Comparison of ENCODE assay signal across 8 mouse cellular contexts in the genomic region with DNA sequence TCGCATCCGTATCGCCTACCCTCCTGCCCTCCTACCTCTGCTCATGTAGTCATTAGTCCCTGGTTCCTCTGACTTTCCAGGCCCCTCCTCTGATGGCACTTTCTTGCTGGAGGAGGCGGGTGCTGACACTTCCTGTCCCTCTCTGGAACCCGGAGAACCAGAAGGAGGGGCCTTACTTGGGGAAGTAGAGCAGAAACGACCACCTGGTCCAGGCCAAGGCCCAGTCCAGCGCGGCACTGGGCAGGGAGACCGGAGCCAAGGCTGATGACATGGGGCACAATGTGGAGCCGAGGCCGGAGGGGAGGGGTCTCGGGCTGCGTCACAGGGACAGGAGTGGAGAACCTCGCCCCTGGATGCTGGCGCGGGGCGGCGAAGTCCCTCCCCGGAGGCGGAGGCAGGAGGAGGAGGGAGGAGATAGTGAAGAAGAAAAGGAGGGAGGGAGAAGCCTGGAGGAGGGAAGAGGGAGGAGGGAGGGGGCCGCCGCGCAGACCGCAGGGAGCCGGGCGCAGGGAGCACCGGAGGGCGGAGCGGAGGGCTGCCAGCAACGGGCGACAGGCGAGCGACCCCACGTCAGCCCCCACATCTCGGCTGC. TPM values are rescaled to one million over a fixed set of nuclear protein-coding genes. Genes with fewer than 3 reads are reported as not detected.
A peak's percentile ranks its signal among the peaks of the same experiment; 100 is the strongest.
DNase-seq lines count a peak whose midpoint lies in the region; TF ChIP-seq lines count a peak whose summit lies in the region.

A gene (plus strand): TSS at position 451 of the 592 bp plus-strand sequence.

- H3K27me3 ChIP-seq in megakaryocyte, embryonic 14.5 days (replicated peaks) = no peaks in the 10 kb centered on the region

- intact Hi-C loops in gastrocnemius, adult 2 months (cut with DNase I) = no loop called here

- TF ChIP-seq CTCF in gastrocnemius, adult 2 months (IDR thresholded peaks at IDR 0.05) = no peak

- peaks cover 83% of the 10 kb centered on the region for H3K36me3 ChIP-seq in megakaryocyte, embryonic 14.5 days (replicated peaks; ENCODE audit: low read length)

- peak; percentile 67 for DNase-seq in WW6 (ENCODE audit: low read depth, low spot score)
- peak; percentile 82 to 92 for DNase-seq in cerebellum, postnatal 4 days (ENCODE audit: low spot score in 2 of 2)
- DNase-seq in gastrocnemius, adult 2 months = peak; percentile 93
- peak; percentile 60 for DNase-seq in hindlimb bud, embryonic 11.5 days (ENCODE audit: extremely low spot score, low read depth, low spot score)
- DNase-seq in left cerebral cortex, adult 8-10 months (ENCODE audit: low spot score in 2 of 2) = peak; percentile 78 to 92
- peak; percentile 96 for DNase-seq in right cerebral cortex, postnatal 10 days (ENCODE audit: low spot score in 2 of 2)
- peak; percentile 77 for DNase-seq in urinary bladder, postnatal 25 days (ENCODE audit: low spot score)

- no peaks in the 10 kb centered on the region for H3K9me3 ChIP-seq in megakaryocyte, embryonic 14.5 days

- H3K27ac ChIP-seq in gastrocnemius, adult 2 months = peak within 1 kb of the TSS; percentile 92

- H3K4me1 ChIP-seq in megakaryocyte, embryonic 14.5 days = peaks cover 66% of the 10 kb centered on the region

- peak within 1 kb of the TSS; percentile 90 for H3K4me3 ChIP-seq in gastrocnemius, adult 2 months
- peak within 1 kb of the TSS; percentile 97 for H3K4me3 ChIP-seq in megakaryocyte, embryonic 14.5 days (replicated peaks)

RNA-seq across cellular contexts. Expression of the gene that starts here (rescaled TPM):
- total RNA-seq in gastrocnemius, adult 2 months (2021) = under 1 TPM; 0.41 to 0.67 TPM
- 10 to 100 TPM; 43.9 to 53.3 (median 48.9) TPM for total RNA-seq in left cerebral cortex, adult 8-10 months (2022)
- polyA plus RNA-seq in megakaryocyte, embryonic 14.5 days (2012; ENCODE audit: insufficient read depth, low replicate concordance) = 1.2 and 3.2 TPM in 2 replicates

Comparison
In these comparisons a context has a peak if more than half of its experiments do, and no peak if none do; other contexts are left out.
1. Peak in every context shown above with its lines: DNase-seq, H3K4me3 ChIP-seq and H3K27ac ChIP-seq.
2. RNA of the gene that starts here (total RNA-seq): 43.9 to 53.3 TPM in left cerebral cortex, adult 8-10 months; 0.41 to 0.67 TPM in gastrocnemius, adult 2 months; every median in the first group is over 10 times any median in the second.
3. Peak in DNase-seq, H3K4me3 ChIP-seq and H3K27ac ChIP-seq in gastrocnemius, adult 2 months; RNA of the gene not detected or under 1 TPM.